Mouse (Mus musculus): ENCODE measurements around the gene Prkaca. TPM values are rescaled to one million over a fixed set of nuclear protein-coding genes. Genes with fewer than 3 reads are reported as not detected.
"Not testable (repeated sequence)": the region's sequence is repeated elsewhere in the genome, so short reads cannot be mapped to it uniquely, and the experiment has no call there.

The Prkaca gene
- total and polyA plus RNA-seq, 3 experiments = 14.0 to 27.3 (median 18.5) TPM

DNA sequence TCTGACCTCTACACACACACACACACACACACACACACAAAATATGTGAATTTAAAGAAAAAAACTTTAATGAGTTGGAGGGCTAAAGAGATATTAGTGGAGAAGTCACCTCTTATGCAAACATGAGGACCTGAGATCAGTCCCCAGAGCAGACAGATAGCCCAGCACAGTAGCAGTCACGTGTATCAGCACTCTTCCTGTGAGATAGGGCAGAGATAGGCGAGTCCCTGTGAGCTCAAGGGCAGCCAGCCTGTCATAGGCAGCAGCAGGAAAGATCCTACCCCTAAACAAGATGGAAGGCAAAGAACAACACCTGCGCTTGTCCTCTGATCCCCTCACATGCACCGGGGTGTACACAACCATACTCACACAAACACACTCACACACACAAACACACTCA, 9.7 kb downstream of the Prkaca start:
- TF ChIP-seq CTCF (conservative IDR thresholded peaks at IDR 0.05 in 1 of 2, IDR thresholded peaks at IDR 0.05 in 1 of 2; ENCODE audit: low read depth in 2 of 2, low read length in 2 of 2) (no peak), POLR2A (IDR thresholded peaks at IDR 0.05; ENCODE audit: low read depth, low read length) (no peak), KAT2A (IDR thresholded peaks at IDR 0.05; ENCODE audit: insufficient replicate concordance, low read length) (no peak), JUND (conservative IDR thresholded peaks at IDR 0.05; ENCODE audit: low read depth, low read length) (no peak), MYC (IDR thresholded peaks at IDR 0.05; ENCODE audit: low read depth, low read length) (no peak), ZNF384 (IDR thresholded peaks at IDR 0.05; ENCODE audit: low read depth, low read length) (no peak), USF1 (IDR thresholded peaks at IDR 0.05; ENCODE audit: low read depth, low read length) (no peak), SIN3A (IDR thresholded peaks at IDR 0.05; ENCODE audit: low read length) (no peak), E2F4 (IDR thresholded peaks at IDR 0.05; ENCODE audit: insufficient replicate concordance, low read depth, low read length) (no peak), SMC3 (IDR thresholded peaks at IDR 0.05; ENCODE audit: low read depth, low read length) (no peak), MAFK (IDR thresholded peaks at IDR 0.05; ENCODE audit: insufficient replicate concordance, low read length) (no peak), POLR2AphosphoS2 (IDR thresholded peaks at IDR 0.05; ENCODE audit: low read depth, low read length) (no peak), ELF1 (IDR thresholded peaks at IDR 0.05; ENCODE audit: low read depth, low read length) (no peak), CHD1 (IDR thresholded peaks at IDR 0.05; ENCODE audit: low read depth, low read length) (no peak), PAX5 (IDR thresholded peaks at IDR 0.05; ENCODE audit: low read length) (no peak), MEF2A (IDR thresholded peaks at IDR 0.05; ENCODE audit: borderline replicate concordance, low read depth, low read length) (no peak), JUN (IDR thresholded peaks at IDR 0.05; ENCODE audit: insufficient read depth, low read depth, low read length) (no peak)
- in situ Hi-C loops (cut with MboI; ENCODE audit: low pct_ligation_motif_present, low pct_unique_long_range_greater_than_20kb, low sequenced_read_pairs) (no loop called here), dilution Hi-C loops (cut with MboI; ENCODE audit: extremely low pct_ligation_motif_present, extremely low pct_unique_long_range_greater_than_20kb, low sequenced_read_pairs) (no loop called here)
- Histone ChIP-seq H3K27me3 (replicated peaks) (no peaks in the 10 kb centered on the region), H3K4me1 (ENCODE audit: control insufficient read depth in 1 of 2, insufficient read depth in 2 of 2) (peaks cover 2 to 37% of the 10 kb centered on the region in 2 experiments; a peak in 3 of 4 replicates), H3K9ac (ENCODE audit: insufficient read depth, low read depth) (no peak overlapping the region), H3K4me3 (replicated peaks in 1 of 3; ENCODE audit: low read depth in 2 of 3, low read length in 2 of 3, poor library complexity in 1 of 3) (no peak overlapping the region), H3K79me2 (replicated peaks; ENCODE audit: control insufficient read depth, extremely low read depth, insufficient read depth, poor library complexity, severe bottlenecking) (no peaks in the 10 kb centered on the region), H3K4me2 (ENCODE audit: insufficient read depth, low read depth, poor library complexity, severe bottlenecking) (no peak overlapping the region), H3K27ac (ENCODE audit: insufficient read depth, low read depth) (no peak overlapping the region), H3K36me3 (replicated peaks in 1 of 2; ENCODE audit: control insufficient read depth in 1 of 2, insufficient read depth in 1 of 2, low read length in 1 of 2) (peaks cover 32 to 65% of the 10 kb centered on the region in 2 experiments), H3K9me3 (replicated peaks; ENCODE audit: low read length) (no peaks in the 10 kb centered on the region)
- no peak for DNase-seq (ENCODE audit: extremely low read depth)

DNA sequence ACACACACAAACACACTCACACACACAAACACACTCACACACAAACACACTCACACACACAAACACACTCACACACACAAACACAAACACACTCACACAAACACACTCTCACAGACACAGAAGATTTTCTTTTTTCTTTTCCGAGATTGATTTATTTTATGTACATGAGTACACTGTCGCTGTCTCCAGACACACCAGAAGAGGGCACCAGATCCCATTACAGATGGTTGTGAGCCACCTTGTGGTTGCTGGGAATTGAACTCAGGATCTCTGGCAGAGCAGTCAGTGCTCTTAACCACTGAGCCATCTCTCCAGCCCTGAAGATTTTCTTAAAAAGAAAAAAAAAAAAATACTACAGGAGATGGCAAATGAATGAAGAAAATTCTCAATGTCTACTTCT, 10.4 kb downstream of the Prkaca start:
- DNase-seq (ENCODE audit: extremely low read depth); dilution Hi-C loops (cut with MboI; ENCODE audit: extremely low pct_ligation_motif_present, extremely low pct_unique_long_range_greater_than_20kb, low sequenced_read_pairs); H3K4me3 ChIP-seq (replicated peaks in 1 of 3; ENCODE audit: low read depth in 2 of 3, low read length in 2 of 3, poor library complexity in 1 of 3); H3K27ac ChIP-seq (ENCODE audit: insufficient read depth, low read depth); H3K4me2 ChIP-seq (ENCODE audit: insufficient read depth, low read depth, poor library complexity, severe bottlenecking); H3K9ac ChIP-seq (ENCODE audit: insufficient read depth, low read depth); H3K9me3 ChIP-seq (replicated peaks; ENCODE audit: low read length); in situ Hi-C loops (cut with MboI; ENCODE audit: low pct_ligation_motif_present, low pct_unique_long_range_greater_than_20kb, low sequenced_read_pairs); H3K27me3 ChIP-seq (replicated peaks); H3K79me2 ChIP-seq (replicated peaks; ENCODE audit: control insufficient read depth, extremely low read depth, insufficient read depth, poor library complexity, severe bottlenecking): not testable (repeated sequence)
- peak in 1 of 2 experiments; percentile 33; a peak in 1 of 4 replicates for TF ChIP-seq CTCF (conservative IDR thresholded peaks at IDR 0.05 in 1 of 2, IDR thresholded peaks at IDR 0.05 in 1 of 2; ENCODE audit: low read depth in 2 of 2, low read length in 2 of 2)
- Histone ChIP-seq H3K36me3 (replicated peaks in 1 of 2; ENCODE audit: control insufficient read depth in 1 of 2, insufficient read depth in 1 of 2, low read length in 1 of 2) (peaks cover 34 to 71% of the 10 kb centered on the region in 2 experiments), H3K4me1 (ENCODE audit: control insufficient read depth in 1 of 2, insufficient read depth in 2 of 2) (peaks cover 2 to 40% of the 10 kb centered on the region in 2 experiments; a peak in 3 of 4 replicates)
